Mouse (Mus musculus): ENCODE results near the gene Tmem56. TPM values are rescaled to one million over a fixed set of nuclear protein-coding genes. Genes with fewer than 3 reads are reported as not detected.

Tmem56 gene
- polyA plus RNA-seq, 1 experiment from 2014 or later = 0.79 TPM

DNA sequence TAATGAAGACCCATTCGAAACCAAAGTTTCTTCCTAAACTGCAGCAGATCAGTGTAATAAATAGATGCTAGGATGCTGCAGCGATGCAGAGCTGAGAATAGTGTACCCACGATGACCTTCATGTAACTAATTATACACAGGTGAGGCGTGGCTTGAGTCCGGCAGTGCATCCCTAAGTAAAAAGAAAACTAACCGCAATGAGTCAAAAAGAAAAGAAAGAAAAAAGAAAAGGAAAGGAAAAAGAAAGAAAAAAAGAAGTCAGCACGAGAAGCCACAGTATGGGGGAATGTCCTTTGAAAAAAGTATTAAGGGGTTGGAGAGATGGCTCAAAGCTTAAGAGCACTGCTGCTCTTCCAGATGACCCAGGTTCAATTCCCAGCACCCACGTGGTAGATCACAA lies 58.1 kb downstream of the Tmem56 start:
- no peaks in the 10 kb centered on the region for H3K9me3 ChIP-seq
- H3K27ac ChIP-seq (replicated peaks) = no peak overlapping the region
- peaks cover 17% of the 10 kb centered on the region for H3K4me1 ChIP-seq
- no peak for ATAC-seq (ENCODE audit: extremely low read depth, insufficient number of reproducible peaks, low FRiP score, low TSS enrichment)
- no peak overlapping the region for H3K9ac ChIP-seq
- no peak overlapping the region for H3K4me2 ChIP-seq
- H3K36me3 ChIP-seq = no peaks in the 10 kb centered on the region
- H3K27me3 ChIP-seq (replicated peaks) = no peaks in the 10 kb centered on the region
- no peak overlapping the region for H3K4me3 ChIP-seq
- 90% methylated on average over 8 of the region's 8 CpGs for WGBS

DNA sequence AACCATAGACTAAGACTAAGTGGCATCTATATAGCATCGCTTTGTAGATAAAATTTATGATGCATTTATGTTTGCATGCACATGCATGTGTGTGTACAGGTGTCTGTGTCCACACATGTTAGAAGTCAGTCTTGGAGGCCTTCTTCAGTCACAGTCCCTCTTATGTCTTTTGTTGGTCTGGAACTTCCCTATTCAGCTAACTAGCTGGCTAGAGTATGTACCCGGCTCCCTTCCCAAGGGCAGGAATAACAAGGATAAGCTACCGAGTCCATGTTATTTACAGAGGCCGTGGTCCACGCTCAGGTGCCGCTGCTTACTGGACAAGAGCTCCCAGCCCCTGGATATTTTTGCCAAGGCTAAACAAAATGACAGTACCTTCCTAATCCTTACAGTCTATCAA lies 58.7 kb downstream of the Tmem56 start:
- H3K27me3 ChIP-seq (replicated peaks) = no peaks in the 10 kb centered on the region
- no peak for ATAC-seq (ENCODE audit: extremely low read depth, insufficient number of reproducible peaks, low FRiP score, low TSS enrichment)
- H3K4me2 ChIP-seq = no peak overlapping the region
- H3K27ac ChIP-seq (replicated peaks) = no peak overlapping the region
- H3K9me3 ChIP-seq = no peaks in the 10 kb centered on the region
- WGBS = 88% methylated on average over 6 of the region's 6 CpGs
- no peak overlapping the region for H3K9ac ChIP-seq
- H3K4me1 ChIP-seq = peaks cover 17% of the 10 kb centered on the region
- H3K36me3 ChIP-seq = no peaks in the 10 kb centered on the region
- no peak overlapping the region for H3K4me3 ChIP-seq

GRCm38 (mm10) chr3:121221987-121222386 lies 60.9 kb downstream of the Tmem56 start:
- no peak overlapping the region for H3K27ac ChIP-seq (replicated peaks)
- no peak overlapping the region for H3K9ac ChIP-seq
- H3K4me3 ChIP-seq = no peak overlapping the region
- H3K27me3 ChIP-seq (replicated peaks) = no peaks in the 10 kb centered on the region
- H3K36me3 ChIP-seq = no peaks in the 10 kb centered on the region
- peak overlapping the region; percentile 24; the same call in 1 of the 2 replicates for H3K4me2 ChIP-seq
- peaks cover 21% of the 10 kb centered on the region for H3K4me1 ChIP-seq
- 37% methylated on average over 7 of the region's 7 CpGs for WGBS
- no peaks in the 10 kb centered on the region for H3K9me3 ChIP-seq
- no peak for ATAC-seq (ENCODE audit: extremely low read depth, insufficient number of reproducible peaks, low FRiP score, low TSS enrichment)

DNA sequence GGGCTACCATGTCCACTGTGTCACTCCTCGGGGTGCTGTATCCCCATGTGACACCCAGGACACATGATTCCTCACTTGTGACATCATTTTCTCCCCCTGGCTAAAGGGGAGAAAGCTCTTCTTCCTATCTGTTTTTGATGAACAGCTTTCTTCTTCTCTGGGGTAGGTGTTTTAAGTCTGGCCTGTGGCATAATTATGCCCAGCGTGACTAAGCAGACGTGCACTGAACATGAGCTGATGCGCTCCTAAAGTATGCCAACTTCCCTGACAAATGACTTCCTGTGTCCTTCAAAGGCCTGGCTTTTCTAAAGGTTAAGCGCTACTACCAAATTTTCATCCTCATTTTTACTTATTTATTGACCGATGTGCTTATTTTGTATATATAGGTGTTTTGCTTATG lies 65.9 kb downstream of the Tmem56 start:
- 84% methylated on average over 6 of the region's 6 CpGs for WGBS
- H3K27me3 ChIP-seq (replicated peaks) = no peaks in the 10 kb centered on the region
- H3K4me1 ChIP-seq = peaks cover 18% of the 10 kb centered on the region
- no peak for ATAC-seq (ENCODE audit: extremely low read depth, insufficient number of reproducible peaks, low FRiP score, low TSS enrichment)
- no peaks in the 10 kb centered on the region for H3K9me3 ChIP-seq
- H3K27ac ChIP-seq (replicated peaks) = no peak overlapping the region
- no peak overlapping the region for H3K4me3 ChIP-seq
- no peak overlapping the region for H3K9ac ChIP-seq
- no peaks in the 10 kb centered on the region for H3K36me3 ChIP-seq
- H3K4me2 ChIP-seq = no peak overlapping the region

DNA sequence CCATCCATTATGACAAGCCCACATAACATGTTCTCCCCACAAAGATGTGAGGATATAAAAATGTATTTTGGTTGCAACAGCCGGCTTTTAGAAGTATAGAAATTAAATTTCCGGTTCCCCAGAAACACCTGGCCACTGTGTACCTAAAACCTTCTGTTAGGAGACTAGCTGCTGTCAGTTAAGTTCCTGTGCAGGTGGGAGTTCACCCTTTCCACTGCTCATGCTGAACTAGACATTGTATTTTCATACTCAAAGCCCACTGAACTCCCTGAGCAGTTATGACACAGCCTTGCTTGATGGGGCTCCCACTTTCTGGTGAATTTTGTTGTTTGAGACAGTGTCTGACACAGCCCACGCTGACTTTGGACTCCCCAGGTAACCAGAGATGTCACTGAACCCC lies 69.4 kb downstream of the Tmem56 start:
- no peak for ATAC-seq (ENCODE audit: extremely low read depth, insufficient number of reproducible peaks, low FRiP score, low TSS enrichment)
- H3K4me2 ChIP-seq = no peak overlapping the region
- no peaks in the 10 kb centered on the region for H3K27me3 ChIP-seq (replicated peaks)
- H3K4me1 ChIP-seq = no peaks in the 10 kb centered on the region
- no peaks in the 10 kb centered on the region for H3K9me3 ChIP-seq
- H3K36me3 ChIP-seq = no peaks in the 10 kb centered on the region
- no peak overlapping the region for H3K9ac ChIP-seq
- no peak overlapping the region for H3K27ac ChIP-seq (replicated peaks)
- WGBS = 71% methylated on average over 3 of the region's 3 CpGs
- no peak overlapping the region for H3K4me3 ChIP-seq

GRCm38 (mm10) chr3:121212156-121212555 lies 70.7 kb downstream of the Tmem56 start:
- Histone ChIP-seq H3K4me3 (no peak overlapping the region), H3K27me3 (replicated peaks) (no peaks in the 10 kb centered on the region), H3K27ac (replicated peaks) (no peak overlapping the region), H3K4me1 (no peaks in the 10 kb centered on the region), H3K9me3 (no peaks in the 10 kb centered on the region), H3K9ac (no peak overlapping the region), H3K36me3 (no peaks in the 10 kb centered on the region), H3K4me2 (no peak overlapping the region)
- no peak for ATAC-seq (ENCODE audit: extremely low read depth, insufficient number of reproducible peaks, low FRiP score, low TSS enrichment)
- WGBS = 41% methylated on average over 1 of the region's 1 CpGs

GRCm38 (mm10) chr3:121208994-121209393 lies 73.9 kb downstream of the Tmem56 start:
- Histone ChIP-seq H3K27ac (replicated peaks) (no peak overlapping the region), H3K4me2 (no peak overlapping the region), H3K9me3 (no peaks in the 10 kb centered on the region), H3K9ac (no peak overlapping the region), H3K27me3 (replicated peaks) (no peaks in the 10 kb centered on the region), H3K4me3 (no peak overlapping the region), H3K4me1 (no peaks in the 10 kb centered on the region), H3K36me3 (no peaks in the 10 kb centered on the region)
- ATAC-seq (ENCODE audit: extremely low read depth, insufficient number of reproducible peaks, low FRiP score, low TSS enrichment) = no peak
- 88% methylated on average over 5 of the region's 5 CpGs for WGBS

GRCm38 (mm10) chr3:121206202-121206882 lies 76.6 kb downstream of the Tmem56 start:
- no peak for ATAC-seq (ENCODE audit: extremely low read depth, insufficient number of reproducible peaks, low FRiP score, low TSS enrichment)

GRCm38 (mm10) chr3:121202638-121203037 lies 80.3 kb downstream of the Tmem56 start:
- no peak overlapping the region for H3K9ac ChIP-seq
- WGBS = 77% methylated on average over 2 of the region's 2 CpGs
- H3K36me3 ChIP-seq = no peaks in the 10 kb centered on the region
- H3K27ac ChIP-seq (replicated peaks) = no peak overlapping the region
- no peak overlapping the region for H3K4me2 ChIP-seq
- H3K27me3 ChIP-seq (replicated peaks) = no peaks in the 10 kb centered on the region
- ATAC-seq (ENCODE audit: extremely low read depth, insufficient number of reproducible peaks, low FRiP score, low TSS enrichment) = no peak
- H3K4me3 ChIP-seq = no peak overlapping the region
- no peaks in the 10 kb centered on the region for H3K9me3 ChIP-seq
- H3K4me1 ChIP-seq = peaks cover 9% of the 10 kb centered on the region

More at GRCm38 (mm10) chr3:121206202-121206882, 76.6 kb downstream of the Tmem56 start:
- Histone ChIP-seq H3K4me1 (peaks cover 2% of the 10 kb centered on the region), H3K36me3 (no peaks in the 10 kb centered on the region), H3K9me3 (no peaks in the 10 kb centered on the region), H3K4me2 (no peak overlapping the region), H3K27ac (replicated peaks) (no peak overlapping the region), H3K9ac (no peak overlapping the region), H3K27me3 (replicated peaks) (no peaks in the 10 kb centered on the region), H3K4me3 (no peak overlapping the region)
- 88% methylated on average over 19 of the region's 19 CpGs for WGBS

- no peak for ATAC-seq (ENCODE audit: extremely low read depth, insufficient number of reproducible peaks, low FRiP score, low TSS enrichment)
- WGBS = 32% methylated on average over 11 of the region's 11 CpGs
Measured at GRCm38 (mm10) chr3:121201012-121201747, 81.7 kb downstream of the Tmem56 start.

DNA sequence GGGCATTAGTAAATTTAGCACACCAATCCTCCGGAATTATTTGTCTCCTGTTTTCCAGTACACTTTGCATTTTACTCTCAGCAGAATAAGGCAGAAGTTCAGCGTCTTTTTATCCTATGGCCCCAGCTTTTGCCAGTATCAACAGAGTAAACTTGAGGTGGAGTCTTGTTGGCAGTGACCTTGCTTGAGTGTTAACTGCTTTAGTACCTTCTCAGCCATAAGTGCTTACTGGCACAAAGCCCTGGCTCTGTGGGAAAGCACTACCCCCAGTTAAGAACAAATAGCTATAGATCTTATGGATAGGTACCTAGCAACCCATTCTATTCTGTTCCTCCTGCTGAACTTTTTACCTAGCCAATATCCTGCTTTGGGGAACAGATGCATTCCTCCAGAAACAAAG lies 93.7 kb downstream of the Tmem56 start:
- H3K27ac ChIP-seq (replicated peaks) = no peak overlapping the region
- H3K27me3 ChIP-seq (replicated peaks) = no peaks in the 10 kb centered on the region
- H3K9me3 ChIP-seq = no peaks in the 10 kb centered on the region
- H3K4me3 ChIP-seq = no peak overlapping the region
- no peaks in the 10 kb centered on the region for H3K36me3 ChIP-seq
- H3K4me2 ChIP-seq = no peak overlapping the region
- peaks cover 9% of the 10 kb centered on the region for H3K4me1 ChIP-seq
- H3K9ac ChIP-seq = no peak overlapping the region
- ATAC-seq (ENCODE audit: extremely low read depth, insufficient number of reproducible peaks, low FRiP score, low TSS enrichment) = no peak
- WGBS = 82% methylated on average over 2 of the region's 2 CpGs

More at GRCm38 (mm10) chr3:121201012-121201747, 81.7 kb downstream of the Tmem56 start:
- Histone ChIP-seq H3K4me3 (no peak overlapping the region), H3K27me3 (replicated peaks) (no peaks in the 10 kb centered on the region), H3K9me3 (no peaks in the 10 kb centered on the region), H3K4me2 (peak overlapping the region; percentile 25), H3K4me1 (peaks cover 9% of the 10 kb centered on the region), H3K27ac (replicated peaks) (no peak overlapping the region), H3K36me3 (no peaks in the 10 kb centered on the region), H3K9ac (no peak overlapping the region)

- Histone ChIP-seq H3K36me3 (no peaks in the 10 kb centered on the region), H3K4me2 (no peak overlapping the region), H3K27ac (replicated peaks) (no peak overlapping the region), H3K9me3 (no peaks in the 10 kb centered on the region), H3K27me3 (replicated peaks) (no peaks in the 10 kb centered on the region), H3K9ac (no peak overlapping the region), H3K4me3 (no peak overlapping the region), H3K4me1 (peaks cover 19% of the 10 kb centered on the region)
- no peak for ATAC-seq (ENCODE audit: extremely low read depth, insufficient number of reproducible peaks, low FRiP score, low TSS enrichment)
- WGBS = 79% methylated on average over 7 of the region's 7 CpGs
Measured at GRCm38 (mm10) chr3:121187510-121187909, 95.4 kb downstream of the Tmem56 start.
